In genomic region chrX:103980590-103981168, GRCm38 (mm10) we compare ENCODE assay signal across 8 mouse cellular contexts. TPM values are rescaled to one million over a fixed set of nuclear protein-coding genes. Genes with fewer than 3 reads are reported as not detected.
DNase-seq lines count a peak whose midpoint lies in the region; ATAC-seq and TF ChIP-seq lines count a peak whose summit lies in the region.

No protein-coding gene starts in this region.

- H3K79me2 ChIP-seq in heart, adult 2 months (replicated peaks; ENCODE audit: control insufficient read depth, insufficient read depth, low read length) = 0 out of 2 replicates have a peak, but pooled peaks cover 2% of the 10 kb centered on the region

- intact Hi-C loops in heart, adult 2 months (cut with DNase I) = loop anchor here (5.0 to 10.0 kb wide), 2 partner anchors 286 to 358 kb away; no protein-coding TSS in a partner anchor

- H3K4me1 ChIP-seq in heart, adult 2 months (ENCODE audit: control insufficient read depth, insufficient read depth, low read length) = no peaks in the 10 kb centered on the region
- H3K4me1 ChIP-seq in E14TG2a.4 (replicated peaks; ENCODE audit: low read depth, low read length) = peaks cover 27% of the 10 kb centered on the region
- H3K4me1 ChIP-seq in embryonic facial prominence, embryonic 11.5 days (ENCODE audit: control insufficient read depth, insufficient read depth, low read length) = no peaks in the 10 kb centered on the region
- H3K4me1 ChIP-seq in hindbrain, embryonic 10.5 days (replicated peaks) = no peaks in the 10 kb centered on the region
- no peaks in the 10 kb centered on the region for H3K4me1 ChIP-seq in limb, embryonic 14.5 days (ENCODE audit: control insufficient read depth, insufficient read depth, low read length)
- H3K4me1 ChIP-seq in midbrain, embryonic 16.5 days (ENCODE audit: control insufficient read depth, insufficient read depth, low read length) = peaks cover 4% of the 10 kb centered on the region

- ATAC-seq in embryonic facial prominence, embryonic 11.5 days (replicated peaks; ENCODE audit: insufficient number of reproducible peaks, low FRiP score, low TSS enrichment, low read depth) = peak; percentile 51
- ATAC-seq in limb, embryonic 14.5 days (ENCODE audit: low FRiP score, low read depth) = peak; percentile 38
- peak; percentile 68 for ATAC-seq in midbrain, embryonic 16.5 days

- no peaks in the 10 kb centered on the region for H3K27me3 ChIP-seq in heart, adult 2 months (ENCODE audit: control insufficient read depth, insufficient read depth, low read length)
- no peaks in the 10 kb centered on the region; the same call in 1 of the 2 replicates for H3K27me3 ChIP-seq in E14TG2a.4 (ENCODE audit: insufficient read depth, low read length)
- H3K27me3 ChIP-seq in embryonic facial prominence, embryonic 11.5 days (ENCODE audit: control insufficient read depth, insufficient read depth, low read length) = no peaks in the 10 kb centered on the region
- H3K27me3 ChIP-seq in hindbrain, embryonic 10.5 days (ENCODE audit: insufficient read depth, poor library complexity, severe bottlenecking) = peaks cover 57% of the 10 kb centered on the region
- no peaks in the 10 kb centered on the region for H3K27me3 ChIP-seq in limb, embryonic 14.5 days (ENCODE audit: control insufficient read depth, insufficient read depth, low read length)
- peaks cover 10% of the 10 kb centered on the region for H3K27me3 ChIP-seq in midbrain, embryonic 16.5 days (ENCODE audit: control insufficient read depth, insufficient read depth, low read depth, low read length)

- no peak for TF ChIP-seq POLR2A in heart, adult 2 months (IDR thresholded peaks at IDR 0.05; ENCODE audit: insufficient read depth, low read depth, low read length)
- TF ChIP-seq POLR2A in limb, embryonic 14.5 days (IDR thresholded peaks at IDR 0.05; ENCODE audit: borderline replicate concordance, extremely low read depth, insufficient read depth, insufficient read length) = no peak

- peak overlapping the region; percentile 97 for H3K9ac ChIP-seq in heart, adult 2 months (ENCODE audit: low read depth, low read length)
- H3K9ac ChIP-seq in embryonic facial prominence, embryonic 11.5 days (replicated peaks; ENCODE audit: low read length) = peak overlapping the region; percentile 82
- H3K9ac ChIP-seq in limb, embryonic 14.5 days (ENCODE audit: low read depth, low read length, severe bottlenecking) = peak overlapping the region; percentile 89
- peak overlapping the region; percentile 78 for H3K9ac ChIP-seq in midbrain, embryonic 16.5 days (ENCODE audit: low read depth, low read length)

- peak overlapping the region; percentile 90 for H3K27ac ChIP-seq in heart, adult 2 months
- peak overlapping the region; percentile 65; the same call in 1 of the 2 replicates for H3K27ac ChIP-seq in embryonic facial prominence, embryonic 11.5 days (replicated peaks; ENCODE audit: low read depth, low read length)
- H3K27ac ChIP-seq in hindbrain, embryonic 10.5 days = peak overlapping the region; percentile 94
- peak overlapping the region; percentile 98 for H3K27ac ChIP-seq in limb, embryonic 14.5 days (replicated peaks; ENCODE audit: low read depth, low read length)
- peak overlapping the region; percentile 90 for H3K27ac ChIP-seq in midbrain, embryonic 16.5 days (ENCODE audit: low read length)

- H3K4me2 ChIP-seq in embryonic facial prominence, embryonic 11.5 days (ENCODE audit: low read depth, low read length) = 0 out of 2 replicates have a peak overlapping the region, but pooled peaks have one; percentile 7
- H3K4me2 ChIP-seq in limb, embryonic 14.5 days (replicated peaks; ENCODE audit: low read depth, low read length, severe bottlenecking) = peak overlapping the region; percentile 50
- peak overlapping the region; percentile 62 for H3K4me2 ChIP-seq in midbrain, embryonic 16.5 days (ENCODE audit: low read length)

- no peak for TF ChIP-seq EP300 in heart, adult 2 months (IDR thresholded peaks at IDR 0.05; ENCODE audit: insufficient read depth, low read depth, low read length)

- 21% methylated on average over 51 of the region's 51 CpGs for WGBS in heart, adult 2 months
- 20% methylated on average over 43 of the region's 51 CpGs for WGBS in embryonic facial prominence, embryonic 11.5 days
- 22% methylated on average over 51 of the region's 51 CpGs for WGBS in hindbrain, embryonic 10.5 days
- WGBS in limb, embryonic 14.5 days = 23% methylated on average over 10 of the region's 51 CpGs
- 23% methylated on average over 51 of the region's 51 CpGs for WGBS in midbrain, embryonic 16.5 days

- TF ChIP-seq CTCF in heart, adult 2 months (IDR thresholded peaks at IDR 0.05) = no peak
- no peak for TF ChIP-seq CTCF in E14TG2a.4 (conservative IDR thresholded peaks at IDR 0.05; ENCODE audit: low read length)

- H3K36me3 ChIP-seq in heart, adult 2 months (ENCODE audit: control insufficient read depth, insufficient read depth, low read length) = peaks cover 2% of the 10 kb centered on the region
- H3K36me3 ChIP-seq in E14TG2a.4 (ENCODE audit: insufficient read depth, low read length) = peaks cover 31% of the 10 kb centered on the region
- no peaks in the 10 kb centered on the region for H3K36me3 ChIP-seq in embryonic facial prominence, embryonic 11.5 days (replicated peaks; ENCODE audit: control insufficient read depth, insufficient read depth, low read depth, low read length)
- peaks cover 32% of the 10 kb centered on the region for H3K36me3 ChIP-seq in hindbrain, embryonic 10.5 days
- H3K36me3 ChIP-seq in limb, embryonic 14.5 days (ENCODE audit: control insufficient read depth, insufficient read depth, low read length) = peaks cover 11% of the 10 kb centered on the region; the same call in 1 of the 2 replicates
- no peaks in the 10 kb centered on the region for H3K36me3 ChIP-seq in midbrain, embryonic 16.5 days (ENCODE audit: control insufficient read depth, insufficient read depth, low read length)

- no peaks in the 10 kb centered on the region for H3K9me3 ChIP-seq in E14TG2a.4 (ENCODE audit: low read length)
- no peaks in the 10 kb centered on the region for H3K9me3 ChIP-seq in embryonic facial prominence, embryonic 11.5 days (replicated peaks; ENCODE audit: control insufficient read depth, low read length)
- no peaks in the 10 kb centered on the region for H3K9me3 ChIP-seq in hindbrain, embryonic 10.5 days
- H3K9me3 ChIP-seq in limb, embryonic 14.5 days (ENCODE audit: control insufficient read depth, low read length) = no peaks in the 10 kb centered on the region
- no peaks in the 10 kb centered on the region for H3K9me3 ChIP-seq in midbrain, embryonic 16.5 days (replicated peaks; ENCODE audit: control insufficient read depth, low read length, poor library complexity, severe bottlenecking)

- no peak for DNase-seq in heart, adult 2 months
- DNase-seq in heart, adult 9 months (ENCODE audit: low spot score in 2 of 2) = no peak
- peak; percentile 5 for DNase-seq in embryonic facial prominence, embryonic 11.5 days (ENCODE audit: low spot score)
- peak; percentile 36 for DNase-seq in hindbrain, embryonic 10.5 days (ENCODE audit: low spot score)
- no peak for DNase-seq in limb, embryonic 14.5 days (ENCODE audit: low spot score)
- peak; percentile 70 for DNase-seq in testis, postnatal 14 days (ENCODE audit: low spot score)

- H3K4me3 ChIP-seq in heart, adult 2 months = peak overlapping the region; percentile 63
- H3K4me3 ChIP-seq in E14TG2a.4 (replicated peaks; ENCODE audit: low read length) = peak overlapping the region; percentile 89
- H3K4me3 ChIP-seq in embryonic facial prominence, embryonic 11.5 days (ENCODE audit: low read depth, low read length) = peak overlapping the region; percentile 73
- peak overlapping the region; percentile 74 for H3K4me3 ChIP-seq in hindbrain, embryonic 10.5 days
- peak overlapping the region; percentile 62 for H3K4me3 ChIP-seq in limb, embryonic 14.5 days (replicated peaks; ENCODE audit: low read length)
- peak overlapping the region; percentile 68 for H3K4me3 ChIP-seq in midbrain, embryonic 16.5 days (ENCODE audit: low read depth, low read length)

RNA-seq across cellular contexts. Expression of gene Rlim, which starts 0.4 kb away (rescaled TPM):
- 10 to 100 TPM; 21.4 to 28.0 TPM for total RNA-seq in heart, adult 2 months (2021)
- 4.1 and 7.8 TPM in 2 replicates for polyA plus RNA-seq in heart, adult 2 months (2012; rRNA removed)
- polyA plus RNA-seq in embryonic facial prominence, embryonic 11.5 days (2014; fragmentation: Nextera tagmentation; extraction: Ambion mirVana) = 40.1 and 43.1 TPM in 2 replicates
- 27.5 and 37.0 TPM in 2 replicates for polyA plus RNA-seq in hindbrain, embryonic 10.5 days (2016; fragmentation: Nextera tagmentation; extraction: Ambion mirVana)
- polyA plus RNA-seq in limb, embryonic 14.5 days (2012; rRNA removed) = 19.3 and 21.5 TPM in 2 replicates
- polyA plus RNA-seq in limb, embryonic 14.5 days (2014; fragmentation: Nextera tagmentation; extraction: Ambion mirVana) = 32.6 and 34.7 TPM in 2 replicates
- polyA plus RNA-seq in midbrain, embryonic 16.5 days (2015; fragmentation: Nextera tagmentation; extraction: Ambion mirVana) = 24.6 and 29.9 TPM in 2 replicates

Comparison
In these comparisons a context has a peak if more than half of its experiments do, and no peak if none do; other contexts are left out.
1. DNase-seq: peak in embryonic facial prominence, embryonic 11.5 days (single experiment), hindbrain, embryonic 10.5 days (single experiment) and testis, postnatal 14 days (single experiment); none in heart, adult 2 months (0 of 2), heart, adult 9 months (0 of 2) and limb, embryonic 14.5 days (single experiment).
2. H3K4me2 ChIP-seq: peak in every context shown above with its lines; median percentile 62 in midbrain, embryonic 16.5 days; 50 in limb, embryonic 14.5 days; 7 in embryonic facial prominence, embryonic 11.5 days.
3. Peak in every context shown above with its lines, with median percentiles within 50 percentile points of each other: H3K27ac ChIP-seq, H3K4me3 ChIP-seq, H3K9ac ChIP-seq and ATAC-seq.